Mouse (Mus musculus) neural tube, embryonic 15.5 days (tissue): ENCODE data around the gene Tmpo. TPM values are rescaled to one million over a fixed set of nuclear protein-coding genes. Genes with fewer than 3 reads are reported as not detected.

Experiments used
- polyA plus RNA-seq: library from polyadenylated mRNA; unstranded; fragments of >200 nt; fragmentation: Nextera tagmentation; extraction: Ambion mirVana; gene quantifications from 2 replicates; pipeline ENCODE4 v1.2.1, GENCODE M21; 2015

Tmpo gene
- polyA plus RNA-seq, 1 experiment from 2014 or later: 80.0 TPM

Other genes with a start within 250 kb of the Tmpo start
- 14.3 and 14.4 TPM in 2 replicates for gene Apaf1, start 98.5 kb downstream of the Tmpo start, polyA plus RNA-seq
- 22.7 and 29.1 TPM in 2 replicates for gene Ikbip, start 98.4 kb downstream of the Tmpo start, polyA plus RNA-seq
- 595 and 628 TPM in 2 replicates for gene Slc25a3, start 57.3 kb downstream of the Tmpo start, polyA plus RNA-seq